Mouse (Mus musculus) frontal cortex, postnatal 25 days (tissue): Measurements from ENCODE around the gene Defb25.

Experiments used
- DNase-seq, 2 experiments: peaks; one replicate each; pipeline ENCODE4 v3.0.0; 2022; ENCODE audit warnings: low spot score in 2 of 2

Gene Defb25

GRCm38 (mm10) chr2:152626774-152627591 is 4.1 kb upstream of the Defb25 start, which contains the start of gene Rem1:
TSS of gene Rem1 (plus strand) at chr2:152626951.
- DNase-seq, result no peak

GRCm38 (mm10) chr2:152625256-152625655 is 2.4 kb upstream of the Defb25 start:
- no peak for DNase-seq

- DNase-seq, result no peak
Measured at GRCm38 (mm10) chr2:152624566-152624965, 1.7 kb upstream of the Defb25 start.

GRCm38 (mm10) chr2:152622151-152622550 is 702 bp downstream of the Defb25 start:
- DNase-seq, result no peak

- DNase-seq, result no peak
Measured at GRCm38 (mm10) chr2:152620367-152621134, 2.3 kb downstream of the Defb25 start.

GRCm38 (mm10) chr2:152617374-152617773 is 5.5 kb downstream of the Defb25 start:
- no peak for DNase-seq

- DNase-seq, result no peak
Measured at GRCm38 (mm10) chr2:152616470-152616869, 6.4 kb downstream of the Defb25 start.

GRCm38 (mm10) chr2:152615563-152615962 is 7.3 kb downstream of the Defb25 start:
- DNase-seq, result peak in 1 of 2 experiments; percentile 33

- no peak for DNase-seq
Measured at GRCm38 (mm10) chr2:152612193-152612592, 10.7 kb downstream of the Defb25 start.

- no peak for DNase-seq
Measured at GRCm38 (mm10) chr2:152608719-152609118, 14.1 kb downstream of the Defb25 start.

- DNase-seq, result no peak
Measured at GRCm38 (mm10) chr2:152607746-152608145, 15.1 kb downstream of the Defb25 start.

GRCm38 (mm10) chr2:152604057-152604456 is 18.8 kb downstream of the Defb25 start, which contains the start of gene Defb36:
TSS of gene Defb36 (plus strand) at chr2:152604327.
- DNase-seq, result no peak

GRCm38 (mm10) chr2:152601275-152601960 is 21.4 kb downstream of the Defb25 start:
- no peak for DNase-seq

GRCm38 (mm10) chr2:152600076-152600475 is 22.8 kb downstream of the Defb25 start:
- DNase-seq, result no peak

- DNase-seq, result no peak
Measured at GRCm38 (mm10) chr2:152599299-152599698, 23.6 kb downstream of the Defb25 start, which contains the start of gene Defb45. TSS of gene Defb45 (minus strand) at chr2:152599399.

GRCm38 (mm10) chr2:152589021-152589420 is 33.8 kb downstream of the Defb25 start:
- DNase-seq, result no peak

GRCm38 (mm10) chr2:152588450-152588849 is 34.4 kb downstream of the Defb25 start:
- DNase-seq, result no peak

GRCm38 (mm10) chr2:152586926-152587560 is 35.8 kb downstream of the Defb25 start:
- DNase-seq, result no peak

GRCm38 (mm10) chr2:152580612-152581011 is 42.2 kb downstream of the Defb25 start:
- no peak for DNase-seq

GRCm38 (mm10) chr2:152580107-152580506 is 42.7 kb downstream of the Defb25 start, which contains the start of gene Defb19:
TSS of gene Defb19 (minus strand) at chr2:152580312.
- no peak for DNase-seq

- no peak for DNase-seq
Measured at GRCm38 (mm10) chr2:152573484-152573883, 49.4 kb downstream of the Defb25 start.
